Mouse (Mus musculus): ENCODE data around the gene Sez6l.

The Sez6l gene

DNA sequence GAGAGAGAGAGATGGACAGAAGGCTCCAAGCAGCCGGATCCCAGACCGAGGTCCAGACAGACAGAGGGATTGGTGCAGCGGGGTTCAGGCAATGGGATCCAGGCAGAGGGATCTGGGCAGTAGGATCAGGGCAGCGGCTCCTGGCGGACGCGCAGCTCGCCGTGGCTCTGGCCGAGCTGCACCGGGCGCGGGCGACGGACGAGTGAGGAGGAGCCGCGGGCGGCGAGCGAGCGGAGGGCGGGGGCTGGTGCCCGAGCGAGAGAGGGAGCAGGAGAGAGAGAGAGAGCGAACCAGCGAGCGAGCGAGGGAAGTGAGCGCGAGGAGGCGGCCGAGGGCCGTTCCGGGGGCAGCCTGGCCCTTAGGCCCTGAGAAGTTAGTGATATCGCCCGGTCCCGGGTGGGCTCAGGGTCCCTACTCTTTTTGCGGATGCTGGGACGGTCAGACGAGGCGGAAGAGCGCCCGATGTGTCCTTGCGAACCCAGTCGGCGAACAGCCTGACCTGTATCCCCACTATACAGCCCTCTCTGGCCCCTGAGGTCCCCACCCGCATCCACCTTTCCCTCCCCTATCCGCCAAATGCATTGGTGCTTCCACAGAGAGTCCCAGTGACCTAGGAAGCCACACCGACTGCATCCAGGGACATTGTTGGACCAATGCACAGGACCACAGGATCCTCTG, at the start of gene Sez6l:
TSS of gene Sez6l (minus strand) at position 193 of the 678 bp plus-strand sequence.
- no peak for DNase-seq (ENCODE audit: low spot score)

DNA sequence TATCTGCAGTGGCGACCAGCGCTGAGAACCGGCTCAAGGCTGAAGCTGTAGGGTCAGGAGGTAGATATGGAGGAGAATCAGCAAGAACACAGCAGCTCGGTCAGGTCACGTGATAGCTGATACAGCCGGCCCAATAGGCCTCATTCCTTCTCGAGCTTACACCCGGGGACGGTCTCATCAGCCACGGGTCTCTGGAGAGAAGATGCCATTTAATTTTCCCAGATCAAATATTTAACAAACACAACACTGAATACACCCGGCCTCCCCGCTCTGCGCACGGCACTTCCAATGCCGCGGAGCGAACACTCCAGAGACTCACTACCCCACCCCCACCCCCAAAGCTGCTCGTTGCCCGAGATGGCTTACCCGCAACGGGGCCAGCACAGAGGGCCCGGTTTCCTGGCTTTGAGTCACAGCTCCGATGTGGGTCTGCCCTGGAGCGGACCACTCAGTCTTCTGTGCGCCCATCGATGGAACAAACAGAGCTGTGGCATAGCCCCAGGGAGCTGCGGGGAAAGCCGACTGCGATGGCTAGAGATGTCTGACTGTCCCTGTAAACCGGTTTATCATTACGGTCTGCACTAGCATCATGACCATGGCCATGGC, 48.7 kb upstream of the Sez6l start:
- no peak for DNase-seq (ENCODE audit: low spot score)

DNA sequence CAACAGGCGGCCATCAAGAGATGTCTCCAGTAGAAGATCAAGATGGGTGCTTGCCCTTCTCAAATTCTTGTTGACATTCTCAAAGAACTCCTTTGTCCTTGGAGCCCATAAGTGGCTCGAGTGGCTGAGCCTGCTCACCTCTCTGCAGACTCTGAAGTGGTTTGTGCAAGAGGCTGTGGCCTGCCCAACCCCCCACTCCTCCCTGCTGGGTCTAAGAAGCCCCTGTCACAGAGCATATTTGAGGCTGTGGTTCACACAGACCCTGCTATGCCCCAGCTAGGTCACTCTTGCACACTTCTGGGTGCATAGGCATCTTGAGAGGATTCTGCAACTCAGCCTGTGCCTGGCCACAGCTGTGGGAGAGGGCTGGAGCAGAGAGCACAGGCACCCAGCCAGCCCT, 46.0 kb upstream of the Sez6l start:
- DNase-seq (ENCODE audit: low spot score): no peak

DNA sequence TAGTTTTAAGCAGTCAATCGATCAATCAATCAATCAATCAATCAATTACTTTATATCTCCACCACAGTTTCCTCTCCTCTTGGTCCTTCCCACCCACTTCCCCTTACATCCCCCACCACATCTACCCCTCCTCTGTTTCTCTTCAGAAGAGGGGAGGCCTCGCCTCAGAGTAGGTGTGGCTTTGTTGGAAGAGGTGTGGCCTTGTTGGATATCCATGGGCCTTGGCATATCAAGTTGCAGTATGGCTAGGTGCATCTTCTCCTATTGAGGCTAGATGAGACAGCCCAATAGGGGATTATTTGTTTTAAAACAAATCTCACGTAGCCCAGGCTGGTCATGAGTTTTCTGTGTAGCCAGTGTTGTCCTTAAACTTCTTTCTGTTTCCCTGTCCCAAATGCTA, 43.3 kb upstream of the Sez6l start:
- no peak for DNase-seq (ENCODE audit: low spot score)

DNA sequence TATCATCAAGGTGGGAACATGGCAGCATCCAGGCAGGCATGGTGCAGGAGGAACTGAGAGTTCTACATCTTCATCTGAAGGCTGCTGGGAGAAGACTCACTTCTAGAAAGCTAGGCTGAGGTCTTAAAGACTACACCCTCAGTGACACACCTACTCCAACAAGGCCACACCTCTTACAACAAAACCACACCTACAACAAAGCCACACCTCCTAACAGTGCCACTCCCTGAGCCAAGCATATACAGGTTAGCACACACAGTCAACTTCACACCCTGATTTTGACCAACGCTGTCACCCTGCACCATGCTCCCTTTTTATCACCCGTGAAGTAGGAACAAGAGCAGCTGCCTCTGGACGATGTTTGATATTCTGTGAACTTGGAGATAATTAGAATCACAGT, 42.4 kb upstream of the Sez6l start:
- DNase-seq (ENCODE audit: low spot score): no peak

DNA sequence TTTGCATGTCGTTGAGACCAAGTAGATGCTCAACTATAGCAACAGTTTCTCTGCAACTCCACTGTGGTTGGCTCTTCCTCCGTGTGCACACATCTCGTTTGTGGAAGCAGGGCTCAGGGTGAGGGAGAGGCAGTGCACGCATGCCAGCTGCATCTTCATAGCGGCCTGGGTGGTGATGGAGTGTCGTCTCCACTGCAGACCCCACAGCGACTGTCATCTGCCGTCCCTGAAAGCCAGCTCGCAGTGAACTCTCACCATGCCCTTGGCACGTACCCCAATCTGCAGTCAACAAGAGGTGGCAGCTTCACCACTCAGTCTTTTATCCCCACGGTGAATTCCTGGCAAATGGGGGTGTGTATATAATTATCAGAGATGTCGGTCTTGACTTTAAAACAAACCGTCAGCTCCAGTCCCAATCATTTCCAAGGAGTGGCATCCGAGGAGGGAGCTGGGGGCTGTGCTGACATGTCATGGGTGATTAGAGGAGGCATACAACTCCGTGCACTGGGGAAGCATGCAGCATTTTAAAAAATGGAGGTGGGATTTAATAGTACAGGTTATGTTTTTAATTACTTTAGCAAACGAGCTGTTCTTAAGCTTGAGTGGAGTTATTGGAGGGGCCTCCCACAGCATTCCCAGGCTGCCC, 40.7 kb upstream of the Sez6l start:
- no peak for DNase-seq (ENCODE audit: low spot score)

DNA sequence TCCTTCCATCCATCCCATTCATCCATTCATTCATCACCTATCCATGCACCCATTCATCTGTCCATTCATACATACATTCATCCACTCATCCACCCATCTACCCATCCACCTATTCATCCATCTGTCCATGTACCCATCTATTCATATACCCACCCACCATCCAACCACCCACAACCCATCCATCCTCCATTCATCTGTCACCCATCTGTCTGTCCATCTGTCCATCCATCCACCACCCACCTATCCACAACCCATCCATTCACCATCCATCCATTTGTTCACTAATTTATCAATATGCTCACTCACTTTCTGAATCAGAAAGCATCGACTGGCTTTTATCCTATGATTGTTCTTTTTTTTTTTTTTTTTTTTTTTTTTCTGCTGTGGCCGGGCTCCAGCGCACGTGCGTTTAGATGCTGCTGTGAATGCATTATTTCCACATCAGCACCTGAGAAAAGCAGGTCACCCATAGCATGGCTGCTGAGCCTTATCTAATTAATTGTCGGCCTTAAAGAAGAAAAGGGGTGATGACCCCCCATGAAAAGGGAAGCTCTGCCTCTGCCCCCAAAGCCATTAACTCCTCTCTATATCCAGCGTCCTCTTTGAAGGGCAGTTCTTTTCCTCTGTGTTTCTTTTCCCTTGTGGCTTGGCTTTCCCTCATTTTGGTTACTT, 39.1 kb upstream of the Sez6l start:
- DNase-seq (ENCODE audit: low spot score): no peak

DNA sequence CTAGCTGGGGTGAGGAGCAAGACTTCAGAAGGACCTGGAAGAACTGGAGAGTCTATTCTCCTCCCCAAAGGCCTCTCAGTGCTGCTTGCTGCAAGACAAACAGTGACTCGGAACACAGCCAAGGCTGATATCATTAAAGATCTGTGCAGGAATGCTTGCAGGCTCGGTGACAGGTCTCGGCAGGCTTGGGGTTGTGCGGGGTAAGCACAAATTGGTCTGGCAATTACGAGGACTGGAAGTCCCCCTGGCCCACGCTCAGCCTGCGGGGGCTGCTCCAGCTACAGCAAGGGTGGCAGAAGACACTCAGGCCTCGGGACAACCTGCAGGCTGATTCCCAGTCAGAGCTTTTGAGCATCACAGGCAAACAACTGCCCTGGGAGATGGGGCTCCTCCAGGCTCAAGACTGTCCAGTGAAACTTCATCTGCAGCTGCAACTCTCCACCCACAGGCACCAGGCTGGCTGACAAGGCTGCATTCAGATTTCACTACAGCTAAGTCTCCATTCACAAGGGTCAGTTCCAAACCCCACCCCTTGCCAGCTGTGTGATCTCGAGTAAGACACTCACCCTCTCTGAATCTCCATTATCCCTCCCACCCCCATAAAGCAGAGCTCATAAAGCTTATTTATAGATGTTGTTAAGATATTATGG, 31.0 kb upstream of the Sez6l start:
- no peak for DNase-seq (ENCODE audit: low spot score)

DNA sequence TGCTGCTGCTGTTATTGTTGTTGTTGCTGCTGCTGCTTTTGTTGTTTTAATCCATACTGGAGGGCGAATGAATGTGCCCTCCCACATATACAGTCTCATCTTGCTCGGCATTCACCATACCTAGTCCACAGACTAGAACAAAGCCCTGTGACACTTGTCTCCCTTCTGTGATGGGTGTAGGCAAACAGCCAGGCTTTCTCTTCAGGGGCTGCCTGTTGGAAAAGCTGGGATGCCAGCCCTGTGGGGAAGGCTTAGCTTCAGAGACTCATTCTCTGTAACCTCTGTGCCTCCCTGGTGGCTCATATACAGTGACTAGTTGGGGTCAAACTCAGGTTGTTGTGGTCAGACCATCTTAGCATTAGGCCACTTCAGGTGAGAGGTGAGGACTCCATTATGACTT, 30.1 kb upstream of the Sez6l start:
- DNase-seq (ENCODE audit: low spot score): no peak

DNA sequence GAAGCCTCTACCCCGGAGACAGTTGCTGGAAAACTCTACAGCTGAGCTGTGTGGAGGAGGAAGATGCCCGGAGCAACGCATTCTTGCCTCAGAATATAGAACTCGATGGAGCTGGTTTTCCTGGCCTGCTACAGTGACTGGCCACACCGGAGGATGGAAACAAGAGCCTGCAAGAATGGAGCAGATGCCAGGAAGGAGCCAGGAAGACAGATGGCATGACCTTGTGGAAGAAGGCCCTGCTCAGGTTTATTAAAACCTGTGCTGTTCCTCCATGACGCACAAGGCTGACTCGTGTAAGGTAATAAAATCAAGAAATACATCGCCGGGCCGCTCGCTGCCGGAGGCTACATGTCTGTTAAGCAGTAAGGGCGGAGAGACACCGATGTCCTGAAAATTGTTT, 28.4 kb upstream of the Sez6l start:
- no peak for DNase-seq (ENCODE audit: low spot score)

DNA sequence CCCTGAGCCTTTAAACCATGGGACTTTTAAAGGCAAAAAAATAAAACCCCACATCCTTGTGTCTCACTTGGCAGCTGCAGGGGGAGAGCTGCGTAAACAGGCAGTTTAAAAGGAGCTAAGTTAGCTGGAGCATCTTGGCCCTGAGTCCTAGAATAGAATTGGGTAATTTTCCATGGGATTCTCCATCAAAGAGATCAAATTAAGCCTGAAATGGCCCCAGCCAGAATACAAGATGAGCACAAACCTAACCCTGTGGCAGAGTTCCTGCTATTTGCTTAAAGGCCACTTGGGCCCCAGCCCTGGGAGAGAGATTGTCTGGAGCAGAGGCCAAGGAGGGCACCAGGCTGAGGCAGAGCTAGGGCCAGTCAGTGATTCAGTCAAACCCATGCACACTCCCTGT, 27.3 kb upstream of the Sez6l start:
- DNase-seq (ENCODE audit: low spot score): no peak

DNA sequence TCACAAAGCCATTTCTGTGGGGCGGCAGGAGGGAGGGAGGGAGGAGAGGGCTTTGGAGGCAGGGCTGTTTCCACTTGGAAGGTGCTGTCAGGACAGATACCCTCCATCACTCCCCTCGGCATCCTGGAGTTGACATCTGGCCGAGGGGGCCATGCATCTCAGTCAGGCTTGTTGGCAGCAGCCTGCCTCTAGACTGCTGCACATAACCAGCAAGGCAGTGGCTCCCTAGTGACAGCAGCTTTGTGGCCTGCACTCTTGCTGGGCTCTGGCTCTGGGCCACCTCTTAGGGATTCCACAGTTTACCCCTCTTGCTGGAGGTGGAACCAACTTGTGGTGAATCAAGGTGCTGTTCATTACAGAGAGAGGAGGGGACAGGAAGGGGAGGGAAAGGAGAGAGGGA, 26.6 kb upstream of the Sez6l start:
- DNase-seq (ENCODE audit: low spot score): no peak

DNA sequence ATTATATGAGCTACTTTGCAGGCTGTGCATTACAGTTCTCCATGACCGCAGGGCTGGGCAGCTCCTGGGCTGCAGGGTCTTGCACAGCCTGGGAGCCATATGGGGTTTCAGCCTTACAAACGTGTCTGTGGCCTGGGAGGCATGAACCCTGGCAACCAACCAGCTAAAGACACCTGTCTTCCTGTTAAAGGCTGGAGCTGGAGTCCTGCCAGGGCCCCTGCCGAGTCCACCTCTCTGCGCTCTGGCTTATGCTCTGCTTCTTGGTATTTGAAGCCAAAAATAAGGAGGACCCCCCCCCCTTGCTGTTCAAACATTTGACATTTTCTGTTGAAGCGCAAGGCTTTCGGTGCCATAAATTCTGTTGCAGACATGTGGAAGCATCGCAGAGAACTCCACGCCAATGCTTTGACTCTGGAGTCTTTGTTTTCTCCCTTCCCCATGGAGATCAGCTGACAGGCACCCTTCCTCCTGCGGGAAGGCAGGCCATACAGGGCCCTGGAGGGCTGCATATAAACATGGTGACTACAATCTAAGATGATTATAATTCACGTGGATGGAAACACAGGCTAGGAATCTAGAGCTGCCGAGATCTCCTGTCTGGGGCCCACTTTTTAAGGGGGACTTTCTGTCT, 23.4 kb upstream of the Sez6l start:
- DNase-seq (ENCODE audit: low spot score): no peak

DNA sequence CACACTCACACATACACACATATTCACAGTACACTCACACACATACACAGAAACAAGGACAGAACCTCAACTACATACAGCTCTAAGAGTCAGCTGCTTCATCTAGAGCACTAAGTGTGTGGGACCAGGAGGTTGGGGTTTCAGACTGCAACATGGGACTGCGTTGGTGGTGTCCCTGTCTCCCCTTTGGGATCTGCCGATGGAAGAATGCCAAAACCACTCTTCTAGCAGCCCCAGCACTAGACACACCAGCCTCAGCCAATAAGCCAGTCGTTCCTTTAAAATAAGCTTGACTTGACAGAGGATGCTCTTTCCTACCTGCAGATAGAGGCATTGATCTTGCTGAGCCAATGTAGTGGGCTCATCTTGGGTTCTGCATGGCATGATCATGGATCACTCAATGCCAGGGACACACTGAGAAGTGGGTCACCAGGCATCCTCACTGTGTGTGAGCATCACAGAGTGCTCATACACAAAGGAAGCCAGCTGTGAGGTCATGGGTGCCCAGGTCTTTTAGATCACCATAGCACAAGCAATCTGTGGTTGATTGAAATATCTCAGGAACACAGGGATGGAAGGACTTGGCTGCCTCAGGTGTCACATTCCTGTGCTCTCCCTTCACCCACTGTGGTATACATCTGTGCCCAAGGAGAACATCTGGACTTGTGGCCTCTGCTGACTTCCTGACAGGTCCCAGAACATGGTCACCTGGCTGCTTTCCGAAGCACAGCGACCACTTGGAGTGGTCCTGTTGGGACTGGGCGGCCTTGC, 22.7 kb upstream of the Sez6l start:
- no peak for DNase-seq (ENCODE audit: low spot score)

DNA sequence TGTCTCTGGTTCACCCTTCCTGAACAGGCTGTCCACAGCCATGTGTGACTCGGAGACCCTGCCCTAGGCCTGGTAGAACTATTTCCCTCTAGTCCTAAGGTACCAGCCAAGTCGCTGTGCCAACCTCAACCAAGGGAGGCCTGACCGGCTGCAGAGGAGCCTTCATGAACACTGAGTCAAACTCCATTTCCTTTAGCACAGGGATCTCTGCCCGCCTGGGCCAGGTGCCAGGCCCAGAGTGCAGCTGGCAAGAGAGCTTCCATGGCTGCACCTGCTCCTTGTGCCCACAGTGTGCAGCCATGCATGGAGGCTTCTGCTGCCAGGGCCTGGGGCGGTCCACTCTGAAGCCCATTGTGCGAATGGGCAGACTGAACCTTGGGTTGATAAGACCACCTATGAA, 20.9 kb upstream of the Sez6l start:
- no peak for DNase-seq (ENCODE audit: low spot score)

DNA sequence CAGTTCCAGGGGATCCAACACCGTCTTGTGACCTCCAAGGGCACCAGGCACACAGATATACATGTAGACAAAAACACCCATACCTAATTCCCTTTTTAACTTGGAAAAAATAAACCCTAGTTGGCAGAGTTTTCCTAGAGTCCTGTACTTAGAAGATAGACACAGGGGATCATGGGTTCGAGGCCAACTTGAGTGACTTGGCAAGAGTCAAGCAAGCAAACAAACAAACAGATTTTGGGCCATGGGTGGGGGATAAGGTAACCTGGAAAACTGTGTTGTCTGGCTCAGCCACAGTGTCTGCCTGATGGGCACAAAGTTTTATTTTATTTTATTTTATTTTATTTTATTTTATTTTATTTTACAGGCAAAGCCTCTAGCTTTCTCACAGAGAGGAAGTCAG, 20.3 kb upstream of the Sez6l start:
- no peak for DNase-seq (ENCODE audit: low spot score)

DNA sequence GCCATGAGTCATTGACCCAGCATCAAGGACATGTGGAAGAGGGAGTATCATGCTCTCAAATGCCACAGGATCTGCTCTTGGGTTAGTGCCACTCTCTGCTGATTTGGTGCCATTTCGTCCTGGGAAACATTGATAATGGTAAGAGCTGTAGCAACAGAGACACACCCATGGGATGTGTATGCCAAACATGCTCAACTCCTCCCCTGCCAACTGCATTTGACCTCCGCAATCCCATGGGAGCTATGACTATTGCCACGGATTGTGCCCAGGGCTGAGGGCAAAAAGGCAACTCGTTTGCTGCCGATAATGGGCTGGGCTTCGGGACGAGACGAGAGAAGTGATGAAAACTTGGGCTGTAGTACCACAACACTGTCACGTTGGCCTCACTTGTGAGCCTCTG, 19.7 kb upstream of the Sez6l start:
- no peak for DNase-seq (ENCODE audit: low spot score)

DNA sequence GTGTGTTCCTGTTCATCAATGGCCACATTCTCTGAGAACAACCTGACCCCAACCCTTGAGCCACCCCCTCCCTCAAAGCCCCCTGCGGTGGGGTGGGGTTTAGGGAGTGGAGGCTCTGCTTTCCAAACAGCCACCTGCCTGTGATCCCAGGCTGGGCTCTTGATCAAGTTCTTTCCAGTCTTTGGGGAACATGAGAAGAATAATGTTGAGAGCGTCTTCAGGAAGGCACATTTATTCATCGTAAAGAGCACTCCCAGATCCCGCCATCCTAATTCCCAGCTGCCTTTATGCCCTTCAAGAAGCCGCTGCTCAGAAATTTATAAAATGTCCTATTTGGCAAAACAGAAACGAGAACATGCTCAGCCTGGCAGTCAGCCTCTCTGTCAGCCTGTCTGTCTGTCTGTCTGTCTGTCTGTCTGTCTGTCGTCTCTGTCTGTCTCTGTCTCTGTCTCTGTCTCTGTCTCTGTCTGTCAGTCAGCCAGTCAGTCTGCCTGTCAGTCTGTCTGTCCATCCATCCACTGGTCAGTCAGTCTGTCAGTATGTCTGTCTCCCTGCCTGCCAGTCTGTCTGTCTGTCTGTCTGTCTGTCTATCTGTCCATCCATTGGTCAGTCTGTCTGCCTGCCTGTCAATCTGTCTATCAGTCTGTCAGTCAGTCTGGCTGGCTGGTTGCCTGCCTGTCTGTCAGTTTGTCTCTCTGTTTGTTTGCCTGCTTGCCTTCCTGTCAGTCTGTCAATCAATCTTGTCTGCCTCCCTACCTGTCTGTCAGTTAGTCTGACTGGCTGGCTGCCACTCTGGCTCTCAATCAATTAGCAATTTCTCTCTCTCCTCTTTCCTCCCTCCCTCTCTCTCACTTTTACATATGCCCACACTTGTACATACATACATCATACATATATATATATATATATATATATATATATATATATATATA, 19.0 kb upstream of the Sez6l start:
- DNase-seq (ENCODE audit: low spot score): no peak

DNA sequence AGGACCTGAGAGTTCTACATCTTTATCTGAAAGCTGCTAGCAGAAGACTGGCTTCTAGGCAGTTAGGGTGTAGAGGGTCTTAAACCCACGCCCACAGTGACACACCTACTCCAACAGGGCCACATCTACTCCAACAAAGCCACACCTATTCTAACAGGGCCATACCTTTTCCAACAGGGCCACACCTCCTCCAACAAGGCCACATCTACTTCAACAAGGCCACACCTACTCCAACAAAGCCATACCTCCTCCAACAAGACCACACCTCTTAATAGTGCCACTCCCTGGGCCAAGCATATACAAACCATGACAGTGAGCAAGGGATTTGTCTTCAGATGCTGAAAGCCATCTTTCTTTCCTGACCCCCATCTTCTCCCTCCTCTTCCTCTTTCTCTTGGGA, 14.7 kb upstream of the Sez6l start:
- no peak for DNase-seq (ENCODE audit: low spot score)

DNA sequence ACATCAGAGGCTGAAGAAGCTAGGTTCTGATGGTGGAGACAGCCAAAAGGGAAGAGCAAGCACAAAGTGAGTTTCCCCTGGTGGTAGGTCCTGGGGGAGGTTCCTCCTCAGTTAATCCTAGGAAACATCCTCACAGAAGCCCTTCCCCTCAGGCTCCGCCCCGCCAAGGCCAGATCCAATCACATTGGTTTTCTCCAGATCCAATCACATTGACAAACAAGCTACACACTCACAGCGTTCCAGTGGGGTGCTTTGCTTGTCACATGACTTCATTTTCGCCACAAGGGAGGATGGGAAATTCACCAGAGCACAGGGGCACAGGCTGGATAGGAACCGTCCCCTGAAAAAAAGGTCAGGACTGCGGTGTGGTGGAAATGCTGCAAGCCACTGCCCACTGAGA, 9.1 kb upstream of the Sez6l start:
- no peak for DNase-seq (ENCODE audit: low spot score)

Measured in c-Kit-positive CD71-positive TER-119-positive erythroid progenitor cells, embryonic 14.5 days (primary cell).